Mouse (Mus musculus): ENCODE measurements at regions not wholly inside any gene's neighbourhood (a gene's known extent, or its start where the extent isn't known, plus 50 kb on each side); places are given as distances from the start of the nearest gene placed in this dataset.

GRCm38 (mm10) chr17:45889451-45889850 is 142.7 kb downstream of the Vegfa start:
- no peak for DNase-seq (ENCODE audit: low read depth, low spot score)

- no peak for DNase-seq (ENCODE audit: low read depth, low spot score)
Observed at GRCm38 (mm10) chr17:45889051-45889450, 143.1 kb downstream of the Vegfa start.

DNA sequence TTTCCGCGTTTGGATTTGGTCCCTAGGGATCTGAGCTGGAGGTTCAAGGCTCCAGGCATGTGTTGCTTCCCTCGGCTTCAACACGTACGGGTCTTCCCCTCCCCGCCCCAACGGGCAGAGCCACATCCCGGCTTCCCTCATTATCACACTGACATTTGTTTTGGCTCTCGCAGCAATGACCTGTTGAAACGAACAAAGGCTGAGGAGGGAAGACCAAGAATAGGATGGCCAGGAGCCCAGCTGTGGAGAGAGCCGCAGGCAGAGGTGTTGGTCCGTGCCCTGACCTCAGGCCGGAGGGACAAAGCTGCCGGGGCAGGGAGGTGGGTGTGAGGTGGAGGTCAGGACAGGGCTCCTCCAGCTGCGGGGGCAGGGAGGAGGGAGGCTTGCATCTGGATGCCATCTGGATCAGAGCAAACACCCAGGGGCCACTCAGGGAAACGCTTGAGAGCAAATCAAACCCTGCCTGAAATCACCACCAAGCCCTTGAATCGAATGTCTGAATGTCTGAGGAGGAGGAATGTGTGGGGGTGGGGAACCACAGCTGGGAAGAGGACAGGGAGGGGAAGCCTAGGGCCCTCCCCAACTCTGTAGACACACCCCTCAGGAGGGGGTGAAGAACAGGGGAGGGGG is 145.6 kb downstream of the Vegfa start:
- no peak for DNase-seq (ENCODE audit: low read depth, low spot score)

DNA sequence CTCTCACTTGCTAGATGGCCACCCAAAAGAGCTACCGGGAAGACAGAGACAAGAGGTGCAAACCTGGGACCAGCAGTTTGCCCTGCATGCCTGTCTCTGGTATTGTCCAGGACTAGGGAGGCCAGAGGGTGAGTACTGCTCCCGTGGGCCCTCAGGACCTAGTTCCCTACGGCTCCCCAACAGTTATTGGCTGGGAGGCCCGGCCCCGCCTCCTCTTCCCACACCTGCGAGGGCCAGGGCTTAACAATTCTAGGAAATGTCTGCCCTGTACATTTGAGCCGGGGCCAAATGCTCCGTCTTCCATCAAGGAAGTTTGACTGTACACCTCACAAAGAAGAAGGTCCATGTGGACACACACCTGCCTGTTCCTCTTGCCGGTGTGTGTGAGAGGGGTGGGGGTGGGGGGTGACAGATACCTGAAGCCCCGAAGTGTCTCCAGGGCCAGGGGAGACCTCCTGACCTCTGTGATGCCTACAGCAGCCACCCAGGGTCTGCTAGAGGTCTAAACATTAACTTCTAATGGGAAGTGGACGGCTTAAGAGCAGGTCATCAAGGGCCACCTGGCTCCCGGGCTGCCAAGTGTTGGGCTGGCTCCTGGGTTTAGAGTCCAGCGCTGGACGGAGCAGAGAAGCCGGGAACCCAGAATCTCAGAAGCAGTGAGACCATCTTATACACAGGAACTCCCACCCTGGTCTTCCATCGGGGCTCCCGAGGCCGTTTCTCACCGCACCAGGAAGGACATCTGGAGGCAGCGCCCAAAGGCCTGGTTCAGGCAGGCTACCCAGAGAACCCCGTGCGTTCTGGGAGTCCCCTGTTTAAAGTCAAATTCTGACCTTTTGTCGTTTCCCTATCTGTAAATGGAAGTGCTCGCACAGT is 146.5 kb downstream of the Vegfa start:
- no peak for DNase-seq (ENCODE audit: low read depth, low spot score)

DNA sequence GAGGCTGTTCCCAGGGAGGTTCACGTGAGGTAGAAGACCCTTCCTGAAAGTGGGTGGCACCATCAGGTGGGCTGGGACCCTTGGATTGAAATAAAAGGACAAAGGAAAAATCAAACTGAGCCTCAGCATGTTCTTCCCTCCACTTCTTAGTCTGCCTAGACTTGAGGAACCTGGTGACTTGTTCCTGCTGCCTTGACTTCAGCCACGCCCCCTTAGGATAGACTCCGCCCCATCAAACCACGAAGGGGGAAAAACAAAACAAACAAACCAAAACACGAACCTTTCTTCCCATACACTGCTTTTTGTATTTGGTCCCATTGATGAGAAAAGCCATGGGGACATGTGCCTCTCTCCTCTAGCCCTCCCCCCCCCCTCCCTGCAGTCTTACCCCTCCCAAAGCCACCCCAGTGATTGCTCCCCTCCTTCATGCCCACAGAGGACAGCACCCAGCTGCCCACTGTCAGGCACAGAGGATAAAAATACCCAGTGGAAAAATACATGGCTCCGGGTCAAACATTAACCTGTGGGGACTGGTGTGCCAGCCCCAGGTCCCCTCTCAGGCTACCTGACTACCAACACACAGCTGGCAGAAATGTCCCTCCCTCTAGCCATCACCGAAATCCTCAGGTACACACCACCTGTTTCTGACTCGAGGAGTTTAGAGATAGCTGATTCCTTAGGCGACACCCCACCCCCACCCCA is 148.0 kb downstream of the Vegfa start:
- DNase-seq (ENCODE audit: low read depth, low spot score) = no peak

DNA sequence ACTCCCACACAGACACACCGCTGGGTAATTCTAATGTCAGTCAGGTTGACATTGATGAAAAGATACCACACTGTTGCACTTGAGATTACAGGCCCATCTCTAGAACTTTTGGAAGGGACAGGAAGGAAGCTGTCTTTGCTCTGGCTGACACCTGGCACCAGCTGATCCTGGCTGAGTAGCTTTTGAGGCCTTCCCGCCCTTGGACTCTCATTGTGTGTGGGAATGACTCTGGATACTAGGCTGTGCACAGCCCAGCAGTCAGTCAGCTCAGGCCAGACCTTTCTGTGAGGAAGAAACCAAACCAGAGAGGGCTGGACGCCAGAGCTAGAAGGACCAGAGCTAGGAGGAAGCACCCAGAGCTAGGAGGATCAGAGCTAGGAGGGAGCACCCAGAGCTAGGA is 149.0 kb upstream of the 1600014C23Rik start:
- DNase-seq (ENCODE audit: low read depth, low spot score) = no peak

- DNase-seq (ENCODE audit: low read depth, low spot score) = no peak
Observed at GRCm38 (mm10) chr17:45881284-45881683, 147.6 kb upstream of the 1600014C23Rik start.

GRCm38 (mm10) chr17:45880761-45881160 is 147.1 kb upstream of the 1600014C23Rik start:
- DNase-seq (ENCODE audit: low read depth, low spot score) = no peak

DNA sequence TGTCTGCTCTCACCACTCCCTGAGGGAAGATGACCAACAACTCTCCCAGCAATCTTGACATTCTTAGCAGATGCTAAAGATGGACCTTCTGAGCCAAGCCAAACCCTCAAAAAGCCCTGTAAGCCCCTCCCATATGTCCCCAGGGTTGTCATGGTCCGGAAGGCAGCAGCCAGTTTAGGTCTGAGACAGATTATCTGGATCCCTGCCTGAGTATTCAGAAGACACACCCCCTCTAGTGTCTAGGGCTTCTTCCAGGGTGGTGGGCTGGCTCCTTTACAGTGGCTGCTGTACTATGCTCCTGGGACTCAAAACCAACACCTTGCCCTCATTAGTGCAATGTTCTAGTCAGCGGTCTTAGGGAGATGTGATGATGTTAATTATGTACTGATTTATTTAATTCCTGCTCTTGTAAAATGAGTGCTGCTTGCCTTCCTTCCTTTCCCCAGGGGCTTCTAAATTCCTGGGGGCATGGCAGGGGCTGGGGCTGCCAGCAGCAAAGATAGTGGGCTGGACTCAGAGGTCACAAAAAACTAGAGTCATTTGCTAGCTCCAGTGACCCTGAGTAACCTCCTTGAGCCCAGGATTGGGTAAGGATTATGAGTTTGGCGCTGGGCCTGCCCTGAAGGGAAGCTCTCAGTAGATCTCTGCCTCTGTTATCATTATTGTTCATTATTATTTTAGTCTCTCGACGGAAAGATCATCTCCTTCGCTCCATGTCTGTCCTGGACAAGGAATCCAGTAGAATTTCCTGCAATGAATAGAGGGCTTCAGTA is 146.0 kb upstream of the 1600014C23Rik start:
- no peak for DNase-seq (ENCODE audit: low read depth, low spot score)

- no peak for DNase-seq (ENCODE audit: low read depth, low spot score)
Observed at GRCm38 (mm10) chr17:45878394-45878793, 144.8 kb upstream of the 1600014C23Rik start.

DNA sequence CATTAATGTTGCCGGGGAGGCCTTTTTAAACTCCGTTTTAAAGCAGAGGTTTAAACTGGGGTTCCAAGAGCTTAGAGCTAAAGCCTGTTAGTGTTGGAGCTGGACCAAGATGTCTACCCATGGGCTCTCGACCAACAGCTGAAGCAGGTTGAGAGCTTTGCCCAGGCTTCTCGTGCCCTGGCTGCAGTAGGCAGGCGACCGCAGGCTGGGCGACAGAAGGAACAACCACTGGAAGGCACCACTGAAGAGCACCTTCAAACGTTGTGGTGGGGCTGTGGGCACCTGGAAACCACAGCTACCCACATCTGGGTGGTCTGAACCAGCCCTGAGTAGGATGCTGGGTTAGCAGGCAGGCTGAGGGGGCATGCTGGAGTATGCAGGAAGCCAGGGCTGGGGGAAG is 141.7 kb upstream of the 1600014C23Rik start:
- DNase-seq (ENCODE audit: low read depth, low spot score) = no peak

- no peak for DNase-seq (ENCODE audit: low read depth, low spot score)
Observed at GRCm38 (mm10) chr17:45873996-45874395, 140.4 kb upstream of the 1600014C23Rik start.

GRCm38 (mm10) chr17:45873200-45873955 is 139.7 kb upstream of the 1600014C23Rik start:
- no peak for DNase-seq (ENCODE audit: low read depth, low spot score)

- DNase-seq (ENCODE audit: low read depth, low spot score) = peak; percentile 23
Observed at GRCm38 (mm10) chr17:45871666-45872653, 138.3 kb upstream of the 1600014C23Rik start.

- no peak for DNase-seq (ENCODE audit: low read depth, low spot score)
Observed at GRCm38 (mm10) chr17:45871067-45871466, 137.4 kb upstream of the 1600014C23Rik start.

GRCm38 (mm10) chr17:45869014-45869968 is 135.6 kb upstream of the 1600014C23Rik start:
- DNase-seq (ENCODE audit: low read depth, low spot score) = no peak

DNA sequence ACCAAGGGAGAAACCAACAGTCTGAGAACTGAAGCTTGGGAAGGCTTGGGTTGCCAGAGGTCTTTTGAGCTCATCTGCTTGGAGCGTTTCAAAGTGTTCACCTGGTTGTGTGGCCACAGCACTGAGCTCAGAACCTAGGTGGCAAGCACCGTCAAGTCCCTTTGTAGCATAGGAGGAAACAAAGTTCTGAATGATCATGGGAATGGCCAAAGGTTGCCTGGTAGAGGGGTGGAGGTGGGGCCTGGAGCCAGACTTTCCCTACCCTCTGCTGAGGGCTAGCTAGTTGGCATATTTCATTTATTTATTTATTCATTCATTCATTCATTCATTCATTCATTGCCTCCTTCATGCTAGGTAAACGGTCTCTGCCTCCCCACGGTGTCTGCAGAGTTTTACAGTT is 134.9 kb upstream of the 1600014C23Rik start:
- DNase-seq (ENCODE audit: low read depth, low spot score) = no peak

DNA sequence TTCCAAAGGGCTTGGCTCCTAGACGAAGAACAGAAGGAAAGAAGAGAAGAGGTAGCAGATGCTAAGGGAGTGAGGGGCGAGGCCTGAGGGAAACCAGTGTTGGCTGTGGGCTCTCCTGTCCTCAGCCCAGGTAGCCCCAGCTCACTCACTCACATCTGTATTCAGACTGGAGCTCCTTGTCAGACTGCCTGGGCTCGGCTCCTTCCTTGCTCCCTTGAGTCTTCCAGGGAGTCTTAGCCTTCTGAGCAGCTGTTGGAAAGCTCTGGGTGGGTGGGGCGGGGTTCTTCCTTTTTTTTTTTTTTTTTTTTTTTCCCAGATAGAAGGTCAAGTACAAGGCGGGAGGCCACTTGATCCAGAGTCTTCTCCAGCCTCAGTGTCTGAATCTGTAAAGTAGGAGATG is 134.1 kb upstream of the 1600014C23Rik start:
- no peak for DNase-seq (ENCODE audit: low read depth, low spot score)

Measured in retina, adult 2 months (tissue).